22 mouse cellular contexts compared by ENCODE assay signal in genomic region chr5:117820445-117820844, GRCm38 (mm10).
"Had no signal": no experiment of that assay in that cellular context is flagged by ENCODE, and none has a peak within 500 bp of the region (broad histone marks: within the 10 kb centered on the region; RNA-seq: fewer than 3 reads in every experiment).

No protein-coding gene starts in this region.

- H3K9ac ChIP-seq: limb, embryonic 13.5 days; liver, embryonic 12.5 days; liver, embryonic 15.5 days; lung, embryonic 15.5 days; neural tube, embryonic 12.5 days; neural tube, embryonic 15.5 days had no signal

- H3K27ac ChIP-seq: layer of hippocampus, adult 2 months; limb, embryonic 10.5 days; limb, embryonic 13.5 days; liver, embryonic 12.5 days; liver, embryonic 15.5 days; lung, embryonic 15.5 days; neural tube, embryonic 12.5 days; neural tube, embryonic 15.5 days had no signal

- H3K4me1 ChIP-seq: limb, embryonic 13.5 days; liver, embryonic 12.5 days; liver, embryonic 15.5 days; lung, embryonic 15.5 days; megakaryocyte, embryonic 14.5 days; neural tube, embryonic 12.5 days; neural tube, embryonic 15.5 days had no signal

- H3K4me2 ChIP-seq: limb, embryonic 13.5 days; liver, embryonic 12.5 days; liver, embryonic 15.5 days; lung, embryonic 15.5 days; midbrain, embryonic 11.5 days; neural tube, embryonic 12.5 days; neural tube, embryonic 15.5 days had no signal

- H3K4me3 ChIP-seq: layer of hippocampus, adult 2 months; limb, embryonic 10.5 days; limb, embryonic 13.5 days; liver, embryonic 12.5 days; liver, embryonic 15.5 days; lung, embryonic 15.5 days; megakaryocyte, embryonic 14.5 days; neural tube, embryonic 12.5 days; neural tube, embryonic 15.5 days had no signal

- H3K9me3 ChIP-seq: limb, embryonic 10.5 days; limb, embryonic 13.5 days; liver, embryonic 12.5 days; liver, embryonic 15.5 days; lung, embryonic 15.5 days; megakaryocyte, embryonic 14.5 days; neural tube, embryonic 12.5 days; neural tube, embryonic 15.5 days had no signal

- DNase-seq: kidney, adult 18-20 months; kidney, postnatal 10 days; layer of hippocampus, adult 9-11 months; liver; lung, adult 18-20 months; lung, postnatal 10 days; lung, postnatal 36 days; midbrain, embryonic 14.5 days; retina, postnatal 1 day; right cerebral cortex, postnatal 25 days; thymus, adult 18-20 months; thymus, postnatal 36 days had no signal

- H3K27me3 ChIP-seq: limb, embryonic 13.5 days; liver, embryonic 12.5 days; liver, embryonic 15.5 days; lung, embryonic 15.5 days; neural tube, embryonic 12.5 days; neural tube, embryonic 15.5 days had no signal

- ATAC-seq: liver, embryonic 12.5 days had no signal

- H3K36me3 ChIP-seq: limb, embryonic 10.5 days; limb, embryonic 13.5 days; liver, embryonic 12.5 days; liver, embryonic 15.5 days; lung, embryonic 15.5 days; neural tube, embryonic 12.5 days; neural tube, embryonic 15.5 days had no signal
